Mouse (Mus musculus) v-Abl transformed pro-B cells (cell line): ENCODE data around the gene Poln.

Source experiments
- in situ Hi-C, 2 experiments: fragments of 400-800 bp; cut with MboI; formaldehyde crosslinking; loops; one replicate each; pipeline ENCODE4 v1.15.1; 2025; ENCODE audit not compliant: unreplicated experiment in 2 of 2

Gene Poln

DNA sequence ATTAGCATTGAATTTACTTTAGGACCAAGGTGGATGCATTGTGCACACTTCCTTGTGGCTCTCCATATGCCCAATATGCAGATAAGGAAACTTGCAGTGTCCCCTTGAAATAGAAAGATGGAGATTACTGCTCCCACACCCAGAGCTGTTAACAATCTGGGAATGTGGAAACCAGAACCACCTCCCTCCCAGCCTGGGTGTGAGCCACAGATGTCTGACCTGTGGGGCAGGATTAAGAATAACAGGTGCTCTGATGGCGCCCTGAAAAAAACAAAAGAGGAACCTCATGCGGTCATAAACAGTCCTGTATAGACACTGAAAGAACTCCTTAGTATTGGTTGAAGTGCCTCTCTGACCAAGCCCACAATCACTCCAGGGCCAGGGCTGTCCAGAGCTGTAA lies 19.6 kb upstream of the Poln start:
- in situ Hi-C loops = loop anchor here in 1 of 2 experiments (25.0 kb wide), 1 partner anchor 1123 kb away; no protein-coding TSS in a partner anchor

- in situ Hi-C loops = loop anchor here in 1 of 2 experiments (25.0 kb wide), 1 partner anchor 1125 kb away; no protein-coding TSS in a partner anchor
Measured at GRCm38 (mm10) chr5:34187601-34188316, 18.5 kb upstream of the Poln start, which contains the start of gene Mxd4. Mxd4 (minus strand) TSS chr5:34187720.

- in situ Hi-C loops = loop anchor here in 1 of 2 experiments (25.0 kb wide), 1 partner anchor 1125 kb away; no protein-coding TSS in a partner anchor
Measured at GRCm38 (mm10) chr5:34186961-34187391, 17.7 kb upstream of the Poln start.

DNA sequence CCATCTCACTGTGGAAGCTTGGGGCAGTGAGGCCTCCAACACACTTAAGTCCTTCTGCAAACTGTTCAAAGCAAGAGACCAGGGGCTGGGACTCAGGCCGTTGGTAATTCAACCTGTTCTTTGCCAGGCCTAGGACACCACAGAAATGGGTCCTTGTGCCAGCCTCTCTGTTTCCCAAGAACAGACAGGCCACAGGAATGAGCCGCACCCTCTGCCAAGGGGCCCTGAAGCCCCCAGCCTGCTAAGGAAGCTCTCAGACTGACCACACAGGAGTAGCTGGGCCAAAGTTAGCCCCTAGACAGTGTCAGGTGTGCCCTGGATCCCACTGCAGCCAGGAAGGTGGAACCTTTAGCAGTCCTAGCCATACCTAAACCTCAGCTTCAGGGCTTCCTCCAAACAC lies 17.1 kb upstream of the Poln start:
- in situ Hi-C loops = loop anchor here in 1 of 2 experiments (25.0 kb wide), 1 partner anchor 1126 kb away; no protein-coding TSS in a partner anchor

DNA sequence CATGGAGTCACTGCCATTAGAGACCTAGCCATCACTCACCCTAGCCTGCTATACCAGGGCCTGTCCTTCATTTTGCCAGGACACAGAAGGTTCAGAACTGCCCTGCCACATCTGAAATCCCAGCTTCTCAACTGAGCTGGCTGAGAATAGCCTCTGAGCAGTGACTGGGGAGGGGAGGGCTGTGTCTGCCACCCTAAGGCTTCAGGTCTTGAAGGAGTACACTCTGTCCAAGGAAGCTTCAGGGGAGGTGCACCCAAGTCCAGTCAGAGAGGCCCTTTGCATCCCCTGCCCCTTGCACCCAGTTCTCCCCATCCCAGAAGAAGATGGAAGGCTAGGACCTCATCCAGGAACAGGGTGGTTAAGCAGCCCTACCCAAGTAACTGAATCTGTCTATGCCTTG lies 16.5 kb upstream of the Poln start:
- in situ Hi-C loops = loop anchor here in 1 of 2 experiments (25.0 kb wide), 1 partner anchor 1127 kb away; no protein-coding TSS in a partner anchor

DNA sequence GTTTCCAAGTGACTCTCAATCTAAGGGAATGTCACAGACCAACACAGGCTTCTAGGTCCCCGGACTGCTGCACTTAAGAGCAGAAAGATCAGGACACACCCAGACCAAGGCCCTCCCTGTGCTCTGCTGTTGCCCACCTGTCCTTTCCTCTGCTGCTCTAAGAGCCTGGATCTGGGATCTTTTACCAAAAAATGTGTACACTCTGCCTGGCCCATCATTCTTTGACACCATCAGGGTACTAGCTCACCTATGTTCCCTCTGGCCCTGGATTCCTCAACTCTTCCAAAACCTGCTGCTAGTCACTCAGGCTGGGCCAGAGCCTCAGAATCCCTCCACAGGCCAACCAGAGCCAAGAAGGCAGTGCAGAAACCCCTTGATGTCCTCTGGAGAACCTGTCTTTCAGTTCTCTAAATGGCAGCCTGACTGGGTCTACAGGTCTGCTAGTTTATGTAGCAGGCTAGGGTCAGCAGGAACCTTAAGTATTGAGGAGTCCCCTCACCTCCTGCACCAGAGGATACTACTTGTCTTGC lies 15.9 kb upstream of the Poln start:
- in situ Hi-C loops = loop anchor here in 1 of 2 experiments (25.0 kb wide), 1 partner anchor 1127 kb away; no protein-coding TSS in a partner anchor

- in situ Hi-C loops = loop anchor here in 1 of 2 experiments (25.0 kb wide), 1 partner anchor 1128 kb away; no protein-coding TSS in a partner anchor
Measured at GRCm38 (mm10) chr5:34183976-34184375, 14.7 kb upstream of the Poln start.

DNA sequence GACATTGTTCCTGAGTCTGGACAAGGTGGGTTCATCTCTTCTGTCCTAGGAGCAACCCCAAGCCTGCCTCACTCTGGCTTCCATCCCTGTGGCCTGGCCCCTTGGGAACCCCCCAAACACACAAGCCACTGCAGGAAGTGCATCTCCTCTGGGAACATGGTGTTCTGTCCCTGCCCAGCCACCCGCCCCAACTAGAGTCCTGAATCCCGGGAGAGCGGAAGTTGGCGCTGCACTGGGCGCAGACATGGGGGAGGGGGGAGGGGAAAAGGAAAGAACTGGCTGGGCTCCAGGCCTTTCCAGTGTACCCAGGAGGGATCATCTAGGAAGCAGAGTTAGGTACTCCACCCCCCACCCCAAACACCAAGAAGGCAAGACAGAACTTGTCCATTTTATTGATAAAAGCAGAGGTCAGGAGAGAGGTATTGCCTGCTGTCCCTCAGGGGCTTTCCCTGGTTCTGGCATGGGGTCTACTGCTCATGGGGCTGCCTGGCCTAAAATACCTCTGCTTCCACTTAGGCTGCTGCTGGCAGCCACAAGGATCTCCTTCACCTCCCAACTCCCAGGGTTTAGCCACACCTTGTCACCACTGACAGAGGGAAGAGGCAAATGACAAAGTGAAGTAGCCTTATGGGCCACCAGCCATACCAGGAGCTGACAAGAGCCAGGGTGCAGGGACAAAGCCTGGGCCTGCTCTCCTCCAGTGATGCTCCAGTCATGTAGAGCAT lies 14.1 kb upstream of the Poln start:
- in situ Hi-C loops = loop anchor here in 1 of 2 experiments (25.0 kb wide), 1 partner anchor 1129 kb away; no protein-coding TSS in a partner anchor

GRCm38 (mm10) chr5:34182486-34182885 lies 13.2 kb upstream of the Poln start:
- in situ Hi-C loops = loop anchor here in 1 of 2 experiments (25.0 kb wide), 1 partner anchor 1130 kb away; no protein-coding TSS in a partner anchor

DNA sequence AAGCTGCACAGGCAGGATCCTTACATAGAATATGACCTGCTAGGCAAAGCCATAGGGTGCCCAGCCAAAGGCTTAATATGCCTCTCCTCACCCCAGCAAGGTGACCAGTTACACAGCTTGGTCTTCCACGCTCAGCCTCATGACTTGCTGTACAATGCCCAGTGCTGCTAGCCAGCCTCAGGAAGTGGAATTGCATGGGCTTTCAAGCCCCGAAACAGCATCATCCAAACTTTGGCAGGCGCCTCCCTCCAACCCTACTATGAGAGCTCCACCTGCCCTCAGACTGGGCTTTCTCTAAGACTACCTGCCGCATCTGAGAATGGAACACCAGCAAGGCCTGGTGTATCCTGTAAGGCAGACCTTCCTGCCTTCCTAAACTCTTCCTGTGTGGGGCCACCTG lies 8.6 kb upstream of the Poln start:
- in situ Hi-C loops = loop anchor here in 1 of 2 experiments (25.0 kb wide), 1 partner anchor 1134 kb away; no protein-coding TSS in a partner anchor

DNA sequence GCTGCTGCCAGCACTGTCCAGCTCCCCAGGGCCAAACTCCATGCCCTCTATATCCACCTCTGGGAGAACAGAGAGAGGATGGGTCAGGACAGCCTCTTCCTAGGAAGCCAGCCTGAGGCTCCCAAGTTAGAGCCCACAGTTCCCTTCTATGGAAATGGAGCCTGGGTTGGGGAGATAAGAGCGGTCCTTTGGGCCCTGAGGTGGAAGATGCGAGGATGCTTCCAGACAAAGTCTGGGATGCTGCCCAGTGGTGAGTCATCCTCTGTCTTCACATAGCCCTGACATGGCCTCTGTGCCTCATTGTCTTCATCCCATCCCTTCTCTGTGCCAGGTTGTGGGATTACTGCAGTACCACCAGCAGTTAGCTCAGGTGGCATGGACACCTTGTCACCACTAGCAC lies 7.8 kb upstream of the Poln start:
- in situ Hi-C loops = loop anchor here in 1 of 2 experiments (25.0 kb wide), 1 partner anchor 1135 kb away; no protein-coding TSS in a partner anchor

GRCm38 (mm10) chr5:34176691-34177090 lies 7.4 kb upstream of the Poln start:
- in situ Hi-C loops = loop anchor here in 1 of 2 experiments (25.0 kb wide), 1 partner anchor 1136 kb away; no protein-coding TSS in a partner anchor

- in situ Hi-C loops = loop anchor here in 1 of 2 experiments (25.0 kb wide), 1 partner anchor 1137 kb away; no protein-coding TSS in a partner anchor
Measured at GRCm38 (mm10) chr5:34175403-34175694, 6.1 kb upstream of the Poln start.

- in situ Hi-C loops = loop anchor here in 1 of 2 experiments (25.0 kb wide), 1 partner anchor 1138 kb away; no protein-coding TSS in a partner anchor
Measured at GRCm38 (mm10) chr5:34174550-34175402, 5.5 kb upstream of the Poln start.

DNA sequence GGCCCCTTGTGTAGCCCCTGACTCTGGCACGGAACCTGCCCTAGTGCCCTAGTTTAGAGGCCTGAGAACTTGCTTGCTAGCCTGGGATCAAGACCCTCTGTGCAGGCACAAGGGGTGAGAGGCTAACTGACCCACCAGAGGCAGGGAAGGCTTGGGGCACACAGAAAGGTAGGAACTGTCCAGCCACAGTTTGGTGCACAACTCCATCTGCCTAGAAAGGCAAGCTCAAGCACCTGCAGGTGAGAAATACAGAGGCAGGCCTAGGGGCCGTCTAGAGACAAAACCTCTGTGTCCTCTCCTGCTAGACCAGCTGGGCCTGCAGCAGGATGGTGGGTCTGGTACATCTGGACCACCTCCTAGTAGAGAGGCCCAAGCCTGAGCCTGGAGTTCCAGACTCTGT lies 4.8 kb upstream of the Poln start:
- in situ Hi-C loops = no loop called here

GRCm38 (mm10) chr5:34170726-34171125 lies 1.5 kb upstream of the Poln start:
- in situ Hi-C loops = no loop called here

DNA sequence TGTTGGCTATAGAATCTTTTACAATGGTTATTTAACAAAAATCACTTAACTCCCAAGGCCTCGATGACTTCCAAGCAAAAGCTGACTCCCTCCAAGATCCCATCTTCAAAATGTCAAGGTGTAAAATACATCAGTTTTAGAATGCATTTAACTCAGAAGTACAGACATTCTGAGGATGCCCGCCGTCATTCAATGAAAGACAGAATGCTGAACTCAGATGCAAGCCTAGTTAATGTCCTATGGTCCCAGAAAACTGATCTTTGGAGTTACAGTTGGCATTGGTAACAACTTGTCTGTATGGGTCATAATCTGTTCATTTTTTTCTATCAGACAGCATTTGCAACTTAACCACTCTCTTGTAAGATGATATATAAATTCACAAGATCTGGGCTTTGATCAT lies 706 bp upstream of the Poln start:
- in situ Hi-C loops = no loop called here

GRCm38 (mm10) chr5:34167857-34168256 lies 1.4 kb downstream of the Poln start:
- in situ Hi-C loops = no loop called here

GRCm38 (mm10) chr5:34165793-34166192 lies 3.5 kb downstream of the Poln start:
- in situ Hi-C loops = no loop called here

DNA sequence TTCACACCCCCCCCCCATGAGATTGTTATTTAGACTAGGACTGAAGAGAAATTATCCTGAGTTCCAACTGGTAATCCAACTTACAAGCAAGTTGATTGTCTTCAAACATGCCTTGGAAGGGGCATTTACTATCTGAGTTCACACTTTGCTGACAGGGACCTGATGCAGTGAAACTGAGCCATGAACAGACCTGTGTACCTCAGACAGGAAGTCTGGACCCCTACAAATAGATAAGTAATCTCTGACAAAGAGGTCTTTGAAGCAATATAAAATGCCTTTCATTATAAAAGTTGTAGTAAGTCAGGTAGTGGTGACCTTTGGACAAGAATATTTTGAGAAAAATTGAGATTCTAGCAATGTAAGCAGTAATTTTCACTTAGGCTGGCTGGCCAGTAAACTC lies 20.8 kb downstream of the Poln start:
- in situ Hi-C loops = loop anchor here in 1 of 2 experiments (10.0 kb wide), 1 partner anchor 186 kb away; the partner anchor contains the start of gene Rnf4
